Mouse (Mus musculus): ENCODE measurements around the gene Rps21. TPM values are rescaled to one million over a fixed set of nuclear protein-coding genes. Genes with fewer than 3 reads are reported as not detected.

Gene Rps21
- polyA plus RNA-seq (2011; ENCODE audit: insufficient read depth, insufficient read length, low read depth, missing spikeins) = 1,612 and 1,632 TPM in 2 replicates

GRCm38 (mm10) chr2:180257001-180257521 lies at the start of gene Rps21:
Gene Rps21, plus strand, starts transcription at chr2:180257377.
- Histone ChIP-seq H3K27ac (ENCODE audit: insufficient read depth, low read length) (peak within 1 kb of the TSS; percentile 93), H3K4me1 (ENCODE audit: control insufficient read depth, insufficient read depth, low read length) (no peaks in the 10 kb centered on the region), H3K4me3 (ENCODE audit: low read depth, low read length) (peak within 1 kb of the TSS; percentile 95), H3K9me3 (replicated peaks; ENCODE audit: control insufficient read depth, insufficient read depth, low read length, poor library complexity, severe bottlenecking) (no peaks in the 10 kb centered on the region), H3K9ac (ENCODE audit: low read depth, poor library complexity, severe bottlenecking) (peak within 1 kb of the TSS; percentile 83), H3K27me3 (ENCODE audit: control insufficient read depth, insufficient read depth, low read length, poor library complexity, severe bottlenecking) (no peaks in the 10 kb centered on the region), H3K36me3 (ENCODE audit: control insufficient read depth, insufficient read depth, low read length, poor library complexity, severe bottlenecking) (peaks cover 16% of the 10 kb centered on the region)
- no peak for TF ChIP-seq CTCF (IDR thresholded peaks at IDR 0.05; ENCODE audit: low read depth, low read length)
- TF ChIP-seq POLR2A (IDR thresholded peaks at IDR 0.05; ENCODE audit: insufficient read depth, low read length) = peak; percentile 94
- peak; percentile 3; the same call in 1 of the 2 replicates for TF ChIP-seq EP300 (IDR thresholded peaks at IDR 0.05; ENCODE audit: insufficient read depth, low read depth, low read length)

- Histone ChIP-seq H3K4me1 (ENCODE audit: control insufficient read depth, insufficient read depth, low read length) (no peaks in the 10 kb centered on the region), H3K4me3 (ENCODE audit: low read depth, low read length) (no peak overlapping the region), H3K9ac (ENCODE audit: low read depth, poor library complexity, severe bottlenecking) (no peak overlapping the region), H3K9me3 (replicated peaks; ENCODE audit: control insufficient read depth, insufficient read depth, low read length, poor library complexity, severe bottlenecking) (no peaks in the 10 kb centered on the region), H3K36me3 (ENCODE audit: control insufficient read depth, insufficient read depth, low read length, poor library complexity, severe bottlenecking) (peaks cover 25% of the 10 kb centered on the region), H3K27ac (ENCODE audit: insufficient read depth, low read length) (no peak overlapping the region), H3K27me3 (ENCODE audit: control insufficient read depth, insufficient read depth, low read length, poor library complexity, severe bottlenecking) (no peaks in the 10 kb centered on the region)
- no peak for TF ChIP-seq POLR2A (IDR thresholded peaks at IDR 0.05; ENCODE audit: insufficient read depth, low read length)
- no peak for TF ChIP-seq EP300 (IDR thresholded peaks at IDR 0.05; ENCODE audit: insufficient read depth, low read depth, low read length)
- peak; percentile 68 for TF ChIP-seq CTCF (IDR thresholded peaks at IDR 0.05; ENCODE audit: low read depth, low read length)
Measured at GRCm38 (mm10) chr2:180207840-180208239, 49.3 kb upstream of the Rps21 start.

- no peak for TF ChIP-seq EP300 (IDR thresholded peaks at IDR 0.05; ENCODE audit: insufficient read depth, low read depth, low read length)
- no peaks in the 10 kb centered on the region for H3K9me3 ChIP-seq (replicated peaks; ENCODE audit: control insufficient read depth, insufficient read depth, low read length, poor library complexity, severe bottlenecking)
- H3K27me3 ChIP-seq (ENCODE audit: control insufficient read depth, insufficient read depth, low read length, poor library complexity, severe bottlenecking) = no peaks in the 10 kb centered on the region
- H3K4me3 ChIP-seq (ENCODE audit: low read depth, low read length) = no peak overlapping the region
- H3K9ac ChIP-seq (ENCODE audit: low read depth, poor library complexity, severe bottlenecking) = no peak overlapping the region
- peaks cover 26% of the 10 kb centered on the region for H3K36me3 ChIP-seq (ENCODE audit: control insufficient read depth, insufficient read depth, low read length, poor library complexity, severe bottlenecking)
- no peaks in the 10 kb centered on the region for H3K4me1 ChIP-seq (ENCODE audit: control insufficient read depth, insufficient read depth, low read length)
- no peak overlapping the region for H3K27ac ChIP-seq (ENCODE audit: insufficient read depth, low read length)
Measured at GRCm38 (mm10) chr2:180208976-180209375, 48.2 kb upstream of the Rps21 start.

- peaks cover 5% of the 10 kb centered on the region; the same call in 1 of the 2 replicates for H3K36me3 ChIP-seq (ENCODE audit: control insufficient read depth, insufficient read depth, low read length, poor library complexity, severe bottlenecking)
- TF ChIP-seq CTCF (IDR thresholded peaks at IDR 0.05; ENCODE audit: low read depth, low read length) = peak; percentile 11
- TF ChIP-seq POLR2A (IDR thresholded peaks at IDR 0.05; ENCODE audit: insufficient read depth, low read length) = no peak
- no peak for TF ChIP-seq EP300 (IDR thresholded peaks at IDR 0.05; ENCODE audit: insufficient read depth, low read depth, low read length)
- H3K4me3 ChIP-seq (ENCODE audit: low read depth, low read length) = no peak overlapping the region
- no peak overlapping the region for H3K27ac ChIP-seq (ENCODE audit: insufficient read depth, low read length)
- H3K9ac ChIP-seq (ENCODE audit: low read depth, poor library complexity, severe bottlenecking) = no peak overlapping the region
- H3K4me1 ChIP-seq (ENCODE audit: control insufficient read depth, insufficient read depth, low read length) = peaks cover 6% of the 10 kb centered on the region
- no peaks in the 10 kb centered on the region for H3K27me3 ChIP-seq (ENCODE audit: control insufficient read depth, insufficient read depth, low read length, poor library complexity, severe bottlenecking)
- no peaks in the 10 kb centered on the region for H3K9me3 ChIP-seq (replicated peaks; ENCODE audit: control insufficient read depth, insufficient read depth, low read length, poor library complexity, severe bottlenecking)
Measured at GRCm38 (mm10) chr2:180212255-180212654, 44.9 kb upstream of the Rps21 start.

GRCm38 (mm10) chr2:180214352-180214978 lies 42.7 kb upstream of the Rps21 start:
- H3K4me3 ChIP-seq (ENCODE audit: low read depth, low read length) = no peak overlapping the region
- peaks cover 19% of the 10 kb centered on the region for H3K4me1 ChIP-seq (ENCODE audit: control insufficient read depth, insufficient read depth, low read length)
- no peaks in the 10 kb centered on the region for H3K9me3 ChIP-seq (replicated peaks; ENCODE audit: control insufficient read depth, insufficient read depth, low read length, poor library complexity, severe bottlenecking)
- H3K27ac ChIP-seq (ENCODE audit: insufficient read depth, low read length) = no peak overlapping the region
- H3K36me3 ChIP-seq (ENCODE audit: control insufficient read depth, insufficient read depth, low read length, poor library complexity, severe bottlenecking) = peaks cover 5% of the 10 kb centered on the region; the same call in 1 of the 2 replicates
- H3K27me3 ChIP-seq (ENCODE audit: control insufficient read depth, insufficient read depth, low read length, poor library complexity, severe bottlenecking) = no peaks in the 10 kb centered on the region
- H3K9ac ChIP-seq (ENCODE audit: low read depth, poor library complexity, severe bottlenecking) = no peak overlapping the region
- TF ChIP-seq POLR2A (IDR thresholded peaks at IDR 0.05; ENCODE audit: insufficient read depth, low read length) = no peak
- no peak for TF ChIP-seq EP300 (IDR thresholded peaks at IDR 0.05; ENCODE audit: insufficient read depth, low read depth, low read length)
- TF ChIP-seq CTCF (IDR thresholded peaks at IDR 0.05; ENCODE audit: low read depth, low read length) = no peak

GRCm38 (mm10) chr2:180215011-180215461 lies 42.1 kb upstream of the Rps21 start:
- Histone ChIP-seq H3K36me3 (ENCODE audit: control insufficient read depth, insufficient read depth, low read length, poor library complexity, severe bottlenecking) (peaks cover 5% of the 10 kb centered on the region; the same call in 1 of the 2 replicates), H3K27ac (ENCODE audit: insufficient read depth, low read length) (no peak overlapping the region), H3K4me1 (ENCODE audit: control insufficient read depth, insufficient read depth, low read length) (peaks cover 22% of the 10 kb centered on the region), H3K27me3 (ENCODE audit: control insufficient read depth, insufficient read depth, low read length, poor library complexity, severe bottlenecking) (no peaks in the 10 kb centered on the region), H3K9me3 (replicated peaks; ENCODE audit: control insufficient read depth, insufficient read depth, low read length, poor library complexity, severe bottlenecking) (no peaks in the 10 kb centered on the region), H3K4me3 (ENCODE audit: low read depth, low read length) (no peak overlapping the region), H3K9ac (ENCODE audit: low read depth, poor library complexity, severe bottlenecking) (no peak overlapping the region)
- no peak for TF ChIP-seq POLR2A (IDR thresholded peaks at IDR 0.05; ENCODE audit: insufficient read depth, low read length)
- TF ChIP-seq CTCF (IDR thresholded peaks at IDR 0.05; ENCODE audit: low read depth, low read length) = no peak
- TF ChIP-seq EP300 (IDR thresholded peaks at IDR 0.05; ENCODE audit: insufficient read depth, low read depth, low read length) = no peak
